Comparison of ENCODE assay signal across 7 mouse cellular contexts in genomic region chr6:145210056-145210680, GRCm38 (mm10). TPM values are rescaled to one million over a fixed set of nuclear protein-coding genes. Genes with fewer than 3 reads are reported as not detected.
A peak's percentile ranks its signal among the peaks of the same experiment; 100 is the strongest.
DNase-seq lines count a peak whose midpoint lies in the region; ATAC-seq and TF ChIP-seq lines count a peak whose summit lies in the region.

No protein-coding gene starts in this region.

- no peaks in the 10 kb centered on the region for H3K27me3 ChIP-seq in spleen, adult 2 months (ENCODE audit: control insufficient read depth, insufficient read depth, low read length)
- no peaks in the 10 kb centered on the region for H3K27me3 ChIP-seq in limb, embryonic 13.5 days
- no peaks in the 10 kb centered on the region for H3K27me3 ChIP-seq in stomach, embryonic 16.5 days (ENCODE audit: control insufficient read depth, insufficient read depth, low read length)

- WGBS in spleen, adult 2 months: 35% methylated on average over 8 of the region's 8 CpGs
- 37% methylated on average over 8 of the region's 8 CpGs for WGBS in limb, embryonic 13.5 days
- whole genome bisulfite sequencing in stomach, embryonic 16.5 days: 31% methylated on average over 8 of the region's 8 CpGs

- no peak for TF ChIP-seq POLR2A in spleen, adult 2 months (IDR thresholded peaks at IDR 0.05; ENCODE audit: low read depth, low read length)
- no peak for TF ChIP-seq POLR2A in embryonic fibroblast, embryonic 13.5 days (IDR thresholded peaks at IDR 0.05; ENCODE audit: low read depth, low read length)

- H3K27ac ChIP-seq in spleen, adult 2 months (ENCODE audit: insufficient read depth, low read length): no peak overlapping the region
- H3K27ac ChIP-seq in embryonic fibroblast, embryonic 13.5 days (ENCODE audit: insufficient read depth, low read length): no peak overlapping the region
- peak overlapping the region; percentile 7; the same call in 1 of the 2 replicates for H3K27ac ChIP-seq in limb, embryonic 13.5 days
- H3K27ac ChIP-seq in stomach, embryonic 16.5 days (ENCODE audit: low read length): no peak overlapping the region

- peak overlapping the region; percentile 76 for H3K4me2 ChIP-seq in limb, embryonic 13.5 days (replicated peaks)
- H3K4me2 ChIP-seq in stomach, embryonic 16.5 days (ENCODE audit: low read depth, low read length): peak overlapping the region; percentile 62

- H3K36me3 ChIP-seq in spleen, adult 2 months (ENCODE audit: control insufficient read depth, insufficient read depth, low read length): no peaks in the 10 kb centered on the region
- no peaks in the 10 kb centered on the region; the same call in 1 of the 2 replicates for H3K36me3 ChIP-seq in limb, embryonic 13.5 days
- H3K36me3 ChIP-seq in stomach, embryonic 16.5 days (ENCODE audit: control insufficient read depth, insufficient read depth, low read length): no peaks in the 10 kb centered on the region

- H3K9me3 ChIP-seq in limb, embryonic 13.5 days: no peaks in the 10 kb centered on the region
- no peaks in the 10 kb centered on the region for H3K9me3 ChIP-seq in stomach, embryonic 16.5 days (replicated peaks; ENCODE audit: control insufficient read depth, low read length)

- no peak for ATAC-seq in limb, embryonic 13.5 days (ENCODE audit: low FRiP score, low read depth)
- ATAC-seq in stomach, embryonic 16.5 days (ENCODE audit: insufficient read depth, low FRiP score): no peak

- H3K4me3 ChIP-seq in spleen, adult 2 months (ENCODE audit: extremely low read depth, insufficient read depth, insufficient read length): peak overlapping the region; percentile 66
- peak overlapping the region; percentile 48 for H3K4me3 ChIP-seq in embryonic fibroblast, embryonic 13.5 days (ENCODE audit: insufficient read depth, low read length)
- H3K4me3 ChIP-seq in limb, embryonic 13.5 days: peak overlapping the region; percentile 74
- H3K4me3 ChIP-seq in stomach, embryonic 16.5 days (replicated peaks; ENCODE audit: low read length): peak overlapping the region; percentile 53

- no peak overlapping the region for H3K9ac ChIP-seq in limb, embryonic 13.5 days
- H3K9ac ChIP-seq in stomach, embryonic 16.5 days (ENCODE audit: low read length): peak overlapping the region; percentile 53; the same call in 1 of the 2 replicates

- no peak for TF ChIP-seq CTCF in spleen, adult 2 months (IDR thresholded peaks at IDR 0.05; ENCODE audit: extremely low read depth, insufficient read depth, insufficient read length, insufficient replicate concordance)
- TF ChIP-seq CTCF in embryonic fibroblast, embryonic 13.5 days (IDR thresholded peaks at IDR 0.05; ENCODE audit: borderline replicate concordance, insufficient read depth, low read length): no peak

- DNase-seq in spleen, adult 2 months (ENCODE audit: low read depth in 1 of 2, low spot score in 2 of 2): no peak
- DNase-seq in spleen, adult 12 weeks (ENCODE audit: low spot score): no peak
- DNase-seq in layer of hippocampus, adult 11-12 months (ENCODE audit: low spot score): no peak
- DNase-seq in adrenal gland, postnatal 36 days: no peak

- no peaks in the 10 kb centered on the region; the same call in 1 of the 2 replicates for H3K4me1 ChIP-seq in spleen, adult 2 months (ENCODE audit: control insufficient read depth, insufficient read depth, insufficient read length)
- peaks cover 2% of the 10 kb centered on the region; the same call in 1 of the 2 replicates for H3K4me1 ChIP-seq in embryonic fibroblast, embryonic 13.5 days (ENCODE audit: control insufficient read depth, insufficient read depth, low read length)
- H3K4me1 ChIP-seq in limb, embryonic 13.5 days: peaks cover 14% of the 10 kb centered on the region
- 0 out of 2 replicates have a peak, but pooled peaks cover 3% of the 10 kb centered on the region for H3K4me1 ChIP-seq in stomach, embryonic 16.5 days (ENCODE audit: control insufficient read depth, insufficient read depth, low read length)

RNA-seq across cellular contexts. Expression of gene Casc1, which starts 0.6 kb away (rescaled TPM):
- 0.09 and 0.16 TPM in 2 replicates for polyA plus RNA-seq in spleen, adult 2 months (2012; rRNA removed)
- 0.99 and 1.1 TPM in 2 replicates for polyA plus RNA-seq in embryonic fibroblast, embryonic 13.5 days (2011; ENCODE audit: insufficient read length, low read depth, missing spikeins)
- polyA plus RNA-seq in limb, embryonic 13.5 days (2015; fragmentation: Nextera tagmentation; extraction: Ambion mirVana): 0.46 and 0.56 TPM in 2 replicates
- 0.25 and 0.43 TPM in 2 replicates for polyA plus RNA-seq in stomach, embryonic 16.5 days (2015; fragmentation: Nextera tagmentation; extraction: Ambion mirVana)
- total RNA-seq in adrenal gland, postnatal 36 days (2021): under 1 TPM; 0.33 to 0.63 TPM

RNA-seq across cellular contexts. Expression of gene Etfrf1, which starts 0.8 kb away (rescaled TPM):
- polyA plus RNA-seq in spleen, adult 2 months (2012; rRNA removed): 1.5 and 2.3 TPM in 2 replicates
- polyA plus RNA-seq in embryonic fibroblast, embryonic 13.5 days (2011; ENCODE audit: insufficient read length, low read depth, missing spikeins): 32.4 and 38.4 TPM in 2 replicates
- 30.4 and 33.5 TPM in 2 replicates for polyA plus RNA-seq in limb, embryonic 13.5 days (2015; fragmentation: Nextera tagmentation; extraction: Ambion mirVana)
- 34.8 and 39.1 TPM in 2 replicates for polyA plus RNA-seq in stomach, embryonic 16.5 days (2015; fragmentation: Nextera tagmentation; extraction: Ambion mirVana)
- 100 to 1,000 TPM in 1 of 2 experiments, 10 to 100 TPM in 1; 87.3 to 144 TPM for total RNA-seq in adrenal gland, postnatal 36 days (2021)

RNA-seq across cellular contexts. Expression of gene Kras, which starts 39.9 kb away (rescaled TPM):
- polyA plus RNA-seq in spleen, adult 2 months (2012; rRNA removed): 11.1 and 14.1 TPM in 2 replicates
- polyA plus RNA-seq in embryonic fibroblast, embryonic 13.5 days (2011; ENCODE audit: insufficient read length, low read depth, missing spikeins): 85.4 and 97.1 TPM in 2 replicates
- 68.6 and 74.9 TPM in 2 replicates for polyA plus RNA-seq in limb, embryonic 13.5 days (2015; fragmentation: Nextera tagmentation; extraction: Ambion mirVana)
- polyA plus RNA-seq in stomach, embryonic 16.5 days (2015; fragmentation: Nextera tagmentation; extraction: Ambion mirVana): 58.6 and 64.9 TPM in 2 replicates
- total RNA-seq in adrenal gland, postnatal 36 days (2021): 10 to 100 TPM; 41.9 to 54.2 TPM
